Mouse (Mus musculus): ENCODE results near the gene Dpysl5.

- no peak for TF ChIP-seq CTCF (IDR thresholded peaks at IDR 0.05; ENCODE audit: borderline replicate concordance, control insufficient read depth, extremely low read depth, insufficient read depth, low read length, poor library complexity)
- no peak for TF ChIP-seq POLR2A (IDR thresholded peaks at IDR 0.05; ENCODE audit: control insufficient read depth, extremely low read depth, insufficient read depth, low read length, poor library complexity)
Measured at GRCm38 (mm10) chr5:30665360-30665759, 46.0 kb upstream of the Dpysl5 start.
